Mouse (Mus musculus) hindbrain, embryonic 12.5 days (tissue): ENCODE measurements at regions not wholly inside any gene's neighbourhood (a gene's known extent, or its start where the extent isn't known, plus 50 kb on each side); places are given as distances from the start of the nearest gene placed in this dataset.

Experiments used
- ATAC-seq: fragments of 200-750 bp; cut with Nextera tagmentation; 2 replicates; pipeline ENCODE4 v1.8.0; 2017; ENCODE audit warnings: moderate TSS enrichment; ENCODE audit not compliant: low FRiP score
- H3K27ac ChIP-seq: fragments of 300-500 bp; sonication (generic); 2 replicates; pipeline ENCODE4 v1.5.1; 2016; ENCODE audit warnings: mild to moderate bottlenecking
- H3K27me3 ChIP-seq: fragments of 300-500 bp; sonication (generic); 2 replicates; pipeline ENCODE4 v1.6.1; 2016; ENCODE audit warnings: mild to moderate bottlenecking
- H3K36me3 ChIP-seq: fragments of 300-500 bp; sonication (generic); 2 replicates; pipeline ENCODE4 v1.6.1; 2016; ENCODE audit warnings: mild to moderate bottlenecking
- H3K4me1 ChIP-seq: fragments of 300-500 bp; sonication (generic); 2 replicates; pipeline ENCODE4 v1.6.1; 2016
- H3K4me2 ChIP-seq: fragments of 300-500 bp; sonication (generic); replicated peaks from 2 replicates; pipeline ENCODE4 v1.6.1; 2016; ENCODE audit warnings: mild to moderate bottlenecking
- H3K4me3 ChIP-seq: fragments of 300-500 bp; sonication (generic); 2 replicates; pipeline ENCODE4 v1.5.1; 2016; ENCODE audit warnings: mild to moderate bottlenecking
- H3K9ac ChIP-seq: fragments of 300-500 bp; sonication (generic); 2 replicates; pipeline ENCODE4 v1.6.1; 2016; ENCODE audit warnings: mild to moderate bottlenecking, moderate library complexity
- H3K9me3 ChIP-seq: fragments of 300-500 bp; sonication (generic); replicated peaks from 2 replicates; pipeline ENCODE4 v1.6.1; 2016; ENCODE audit warnings: mild to moderate bottlenecking
- WGBS: fragments of 180-500 bp; shearing (Covaris S2); methylation state at CpG from one replicate; pipeline ENCODE4 v1.1.7; 2016; 5-methylcytosine and 5-hydroxymethylcytosine counted together

- Histone ChIP-seq H3K4me3 (no peak overlapping the region), H3K9me3 (no peaks in the 10 kb centered on the region), H3K27me3 (no peaks in the 10 kb centered on the region), H3K27ac (no peak overlapping the region), H3K4me1 (no peaks in the 10 kb centered on the region), H3K9ac (no peak overlapping the region), H3K36me3 (no peaks in the 10 kb centered on the region), H3K4me2 (no peak overlapping the region)
- no peak for ATAC-seq
- 89% methylated on average over 2 of the region's 2 CpGs for WGBS
Observed at GRCm38 (mm10) chr10:104367219-104367618, 173.4 kb downstream of the Gm4340 start.

- no peaks in the 10 kb centered on the region for H3K36me3 ChIP-seq
- no peaks in the 10 kb centered on the region for H3K4me1 ChIP-seq
- 80% methylated on average over 1 of the region's 1 CpGs for WGBS
- no peak for ATAC-seq
- H3K27me3 ChIP-seq, result no peaks in the 10 kb centered on the region
- no peak overlapping the region for H3K4me3 ChIP-seq
- H3K9me3 ChIP-seq, result no peaks in the 10 kb centered on the region
- no peak overlapping the region for H3K4me2 ChIP-seq
- H3K9ac ChIP-seq, result no peak overlapping the region
- no peak overlapping the region for H3K27ac ChIP-seq
Observed at GRCm38 (mm10) chr10:104374567-104374966, 180.7 kb downstream of the Gm4340 start.

GRCm38 (mm10) chr10:104388254-104388653 is 194.4 kb downstream of the Gm4340 start:
- no peaks in the 10 kb centered on the region for H3K27me3 ChIP-seq
- 72% methylated on average over 2 of the region's 2 CpGs for WGBS
- no peak overlapping the region for H3K4me2 ChIP-seq
- H3K9ac ChIP-seq, result no peak overlapping the region
- H3K36me3 ChIP-seq, result no peaks in the 10 kb centered on the region
- no peaks in the 10 kb centered on the region for H3K4me1 ChIP-seq
- H3K27ac ChIP-seq, result no peak overlapping the region
- H3K9me3 ChIP-seq, result no peaks in the 10 kb centered on the region
- H3K4me3 ChIP-seq, result no peak overlapping the region
- ATAC-seq, result no peak

GRCm38 (mm10) chr10:104395711-104396110 is 201.9 kb downstream of the Gm4340 start:
- Histone ChIP-seq H3K4me3 (no peak overlapping the region), H3K9me3 (no peaks in the 10 kb centered on the region), H3K4me1 (no peaks in the 10 kb centered on the region), H3K9ac (no peak overlapping the region), H3K27me3 (no peaks in the 10 kb centered on the region), H3K36me3 (no peaks in the 10 kb centered on the region), H3K27ac (no peak overlapping the region), H3K4me2 (no peak overlapping the region)
- WGBS, result 78% methylated on average over 1 of the region's 1 CpGs
- ATAC-seq, result no peak

GRCm38 (mm10) chr10:104408751-104409150 is 214.9 kb downstream of the Gm4340 start:
- Histone ChIP-seq H3K9ac (no peak overlapping the region), H3K27me3 (no peaks in the 10 kb centered on the region), H3K36me3 (no peaks in the 10 kb centered on the region), H3K4me1 (no peaks in the 10 kb centered on the region), H3K9me3 (no peaks in the 10 kb centered on the region), H3K27ac (no peak overlapping the region), H3K4me2 (no peak overlapping the region), H3K4me3 (no peak overlapping the region)
- no peak for ATAC-seq
- 66% methylated on average over 4 of the region's 4 CpGs for WGBS

- no peak overlapping the region for H3K9ac ChIP-seq
- H3K36me3 ChIP-seq, result no peaks in the 10 kb centered on the region
- H3K9me3 ChIP-seq, result no peaks in the 10 kb centered on the region
- no peaks in the 10 kb centered on the region for H3K27me3 ChIP-seq
- no peak overlapping the region for H3K27ac ChIP-seq
- H3K4me3 ChIP-seq, result no peak overlapping the region
- H3K4me1 ChIP-seq, result no peaks in the 10 kb centered on the region
- no peak for ATAC-seq
- no peak overlapping the region for H3K4me2 ChIP-seq
Observed at GRCm38 (mm10) chr10:104422541-104422940, 228.7 kb downstream of the Gm4340 start.

- no peak overlapping the region for H3K4me3 ChIP-seq
- H3K36me3 ChIP-seq, result no peaks in the 10 kb centered on the region
- no peak overlapping the region for H3K9ac ChIP-seq
- no peak overlapping the region for H3K27ac ChIP-seq
- H3K4me2 ChIP-seq, result no peak overlapping the region
- no peaks in the 10 kb centered on the region for H3K9me3 ChIP-seq
- H3K27me3 ChIP-seq, result no peaks in the 10 kb centered on the region
- ATAC-seq, result no peak
- no peaks in the 10 kb centered on the region for H3K4me1 ChIP-seq
- 80% methylated on average over 4 of the region's 4 CpGs for WGBS
Observed at GRCm38 (mm10) chr10:104423161-104423560, 229.3 kb downstream of the Gm4340 start.

GRCm38 (mm10) chr10:104423761-104424160 is 229.9 kb downstream of the Gm4340 start:
- Histone ChIP-seq H3K9me3 (no peaks in the 10 kb centered on the region), H3K9ac (no peak overlapping the region), H3K4me3 (no peak overlapping the region), H3K4me1 (no peaks in the 10 kb centered on the region), H3K27ac (no peak overlapping the region), H3K27me3 (no peaks in the 10 kb centered on the region), H3K36me3 (no peaks in the 10 kb centered on the region), H3K4me2 (no peak overlapping the region)
- ATAC-seq, result no peak

- no peak overlapping the region for H3K4me3 ChIP-seq
- H3K9me3 ChIP-seq, result no peaks in the 10 kb centered on the region
- 69% methylated on average over 4 of the region's 4 CpGs for WGBS
- no peak overlapping the region for H3K9ac ChIP-seq
- H3K4me2 ChIP-seq, result no peak overlapping the region
- no peak overlapping the region for H3K27ac ChIP-seq
- no peaks in the 10 kb centered on the region for H3K36me3 ChIP-seq
- no peak for ATAC-seq
- H3K27me3 ChIP-seq, result no peaks in the 10 kb centered on the region
- no peaks in the 10 kb centered on the region for H3K4me1 ChIP-seq
Observed at GRCm38 (mm10) chr10:104444926-104445325, 251.1 kb downstream of the Gm4340 start.

- Histone ChIP-seq H3K9ac (no peak overlapping the region), H3K4me3 (peak overlapping the region; percentile 12; the same call in 1 of the 2 replicates), H3K9me3 (no peaks in the 10 kb centered on the region), H3K36me3 (no peaks in the 10 kb centered on the region), H3K4me1 (no peaks in the 10 kb centered on the region), H3K27me3 (no peaks in the 10 kb centered on the region), H3K27ac (peak overlapping the region; percentile 52; the same call in 1 of the 2 replicates), H3K4me2 (peak overlapping the region; percentile 45)
- 42% methylated on average over 14 of the region's 14 CpGs for WGBS
- peak; percentile 66 for ATAC-seq
Observed at GRCm38 (mm10) chr10:104455549-104456351, 261.9 kb downstream of the Gm4340 start.

GRCm38 (mm10) chr10:104456352-104456725 is 262.5 kb downstream of the Gm4340 start:
- peak overlapping the region; percentile 45 for H3K4me2 ChIP-seq
- no peaks in the 10 kb centered on the region for H3K36me3 ChIP-seq
- H3K27me3 ChIP-seq, result no peaks in the 10 kb centered on the region
- no peak overlapping the region for H3K9ac ChIP-seq
- no peaks in the 10 kb centered on the region for H3K4me1 ChIP-seq
- peak; percentile 55 for ATAC-seq
- peak overlapping the region; percentile 12; the same call in 1 of the 2 replicates for H3K4me3 ChIP-seq
- 36% methylated on average over 5 of the region's 5 CpGs for WGBS
- H3K27ac ChIP-seq, result peak overlapping the region; percentile 52; the same call in 1 of the 2 replicates
- no peaks in the 10 kb centered on the region for H3K9me3 ChIP-seq

- WGBS, result 85% methylated on average over 5 of the region's 5 CpGs
- Histone ChIP-seq H3K36me3 (no peaks in the 10 kb centered on the region), H3K4me2 (no peak overlapping the region), H3K9ac (no peak overlapping the region), H3K4me1 (no peaks in the 10 kb centered on the region), H3K27ac (no peak overlapping the region), H3K9me3 (no peaks in the 10 kb centered on the region), H3K4me3 (no peak overlapping the region), H3K27me3 (no peaks in the 10 kb centered on the region)
- ATAC-seq, result no peak
Observed at GRCm38 (mm10) chr10:104486226-104486944, 292.5 kb downstream of the Gm4340 start.

- Histone ChIP-seq H3K27ac (no peak overlapping the region), H3K4me3 (no peak overlapping the region), H3K27me3 (no peaks in the 10 kb centered on the region), H3K9me3 (no peaks in the 10 kb centered on the region), H3K9ac (no peak overlapping the region), H3K36me3 (no peaks in the 10 kb centered on the region), H3K4me2 (no peak overlapping the region), H3K4me1 (no peaks in the 10 kb centered on the region)
- ATAC-seq, result no peak
- WGBS, result 77% methylated on average over 4 of the region's 4 CpGs
Observed at GRCm38 (mm10) chr10:104489301-104489700, 295.5 kb downstream of the Gm4340 start.
